8 mouse cellular contexts compared by ENCODE assay signal in genomic region chr4:141545071-141545742, GRCm38 (mm10). TPM values are rescaled to one million over a fixed set of nuclear protein-coding genes. Genes with fewer than 3 reads are reported as not detected.
DNase-seq lines count a peak whose midpoint lies in the region; ATAC-seq and TF ChIP-seq lines count a peak whose summit lies in the region.

No protein-coding gene starts in this region.

- H3K4me3 ChIP-seq in C2C12 (ENCODE audit: insufficient read depth, poor library complexity, severe bottlenecking) = peak overlapping the region; percentile 74
- H3K4me3 ChIP-seq in erythroblast, embryonic 14.5 days (replicated peaks) = peak overlapping the region; percentile 78
- peak overlapping the region; percentile 75 for H3K4me3 ChIP-seq in heart, embryonic 11.5 days (ENCODE audit: low read depth, low read length)
- peak overlapping the region; percentile 85 for H3K4me3 ChIP-seq in kidney, embryonic 16.5 days (ENCODE audit: low read length)
- peak overlapping the region; percentile 65 to 93 for H3K4me3 ChIP-seq in liver, embryonic 14.5 days (ENCODE audit: insufficient read depth in 1 of 2, low read depth in 2 of 2, low read length in 2 of 2)
- H3K4me3 ChIP-seq in testis, adult 2 months (ENCODE audit: control insufficient read depth, low read depth, low read length) = peak overlapping the region; percentile 97

- peak overlapping the region; percentile 100 for H3K27ac ChIP-seq in heart, embryonic 11.5 days (ENCODE audit: low read depth, low read length)
- peak overlapping the region; percentile 100 for H3K27ac ChIP-seq in kidney, embryonic 16.5 days (ENCODE audit: low read length)
- peak overlapping the region; percentile 76 for H3K27ac ChIP-seq in liver, embryonic 14.5 days
- H3K27ac ChIP-seq in testis, adult 2 months (ENCODE audit: control insufficient read depth, insufficient read depth, low read depth, low read length) = peak overlapping the region; percentile 96

- H3K4me2 ChIP-seq in heart, embryonic 11.5 days = peak overlapping the region; percentile 98
- peak overlapping the region; percentile 99 for H3K4me2 ChIP-seq in kidney, embryonic 16.5 days (replicated peaks; ENCODE audit: low read depth, low read length)
- H3K4me2 ChIP-seq in liver, embryonic 14.5 days (ENCODE audit: low read depth) = peak overlapping the region; percentile 100

- peak overlapping the region; percentile 100 for H3K9ac ChIP-seq in heart, embryonic 11.5 days (ENCODE audit: low read depth, low read length)
- peak overlapping the region; percentile 89 for H3K9ac ChIP-seq in kidney, embryonic 16.5 days (replicated peaks; ENCODE audit: low read length)
- H3K9ac ChIP-seq in liver, embryonic 14.5 days (replicated peaks) = peak overlapping the region; percentile 79

- 0 out of 2 replicates have a peak, but pooled peaks have one; percentile 12 for TF ChIP-seq POLR2A in brain, embryonic 14.5 days (IDR thresholded peaks at IDR 0.05; ENCODE audit: borderline replicate concordance, extremely low read depth, insufficient read depth, insufficient read length, poor library complexity, severe bottlenecking)
- peak; percentile 73 for TF ChIP-seq POLR2A in testis, adult 2 months (IDR thresholded peaks at IDR 0.05; ENCODE audit: control insufficient read depth, low read depth, low read length)

- H3K4me1 ChIP-seq in erythroblast, embryonic 14.5 days (ENCODE audit: control insufficient read depth) = peaks cover 44% of the 10 kb centered on the region
- no peaks in the 10 kb centered on the region; the same call in 1 of the 2 replicates for H3K4me1 ChIP-seq in heart, embryonic 11.5 days (ENCODE audit: control insufficient read depth, insufficient read depth, low read length)
- H3K4me1 ChIP-seq in kidney, embryonic 16.5 days (ENCODE audit: insufficient read depth, low read length) = peaks cover 4% of the 10 kb centered on the region; the same call in 1 of the 2 replicates
- H3K4me1 ChIP-seq in liver, embryonic 14.5 days (replicated peaks; ENCODE audit: control insufficient read depth in 2 of 2, insufficient read depth in 2 of 2, low read length in 1 of 2) = peaks cover 5 to 7% of the 10 kb centered on the region in 2 experiments
- H3K4me1 ChIP-seq in testis, adult 2 months (ENCODE audit: control insufficient read depth, insufficient read depth, low read length) = peaks cover 4% of the 10 kb centered on the region

- no peaks in the 10 kb centered on the region for H3K27me3 ChIP-seq in C2C12 (ENCODE audit: control insufficient read depth, insufficient read depth, insufficient read length)
- H3K27me3 ChIP-seq in erythroblast, embryonic 14.5 days (ENCODE audit: control insufficient read depth) = no peaks in the 10 kb centered on the region
- no peaks in the 10 kb centered on the region for H3K27me3 ChIP-seq in heart, embryonic 11.5 days (ENCODE audit: control insufficient read depth, insufficient read depth, low read length)
- no peaks in the 10 kb centered on the region for H3K27me3 ChIP-seq in kidney, embryonic 16.5 days (ENCODE audit: insufficient read depth, low read length)
- no peaks in the 10 kb centered on the region for H3K27me3 ChIP-seq in liver, embryonic 14.5 days (ENCODE audit: control insufficient read depth, insufficient read depth, low read length)
- no peaks in the 10 kb centered on the region for H3K27me3 ChIP-seq in testis, adult 2 months (ENCODE audit: control insufficient read depth, insufficient read depth, low read length)

- peak overlapping the region; percentile 94 for H3ac ChIP-seq in C2C12 (ENCODE audit: control insufficient read depth, insufficient read length, low read depth)

- no peaks in the 10 kb centered on the region for H3K36me3 ChIP-seq in C2C12 (ENCODE audit: control insufficient read depth, insufficient read depth)
- H3K36me3 ChIP-seq in erythroblast, embryonic 14.5 days (ENCODE audit: control insufficient read depth) = no peaks in the 10 kb centered on the region
- no peaks in the 10 kb centered on the region for H3K36me3 ChIP-seq in heart, embryonic 11.5 days (ENCODE audit: control insufficient read depth, insufficient read depth, low read length)
- H3K36me3 ChIP-seq in kidney, embryonic 16.5 days (ENCODE audit: insufficient read depth, low read length) = no peaks in the 10 kb centered on the region
- no peaks in the 10 kb centered on the region for H3K36me3 ChIP-seq in liver, embryonic 14.5 days (replicated peaks; ENCODE audit: control insufficient read depth, insufficient read depth, low read depth)
- no peaks in the 10 kb centered on the region for H3K36me3 ChIP-seq in testis, adult 2 months (ENCODE audit: control insufficient read depth, insufficient read depth, low read length)

- TF ChIP-seq EP300 in liver, embryonic 14.5 days (IDR thresholded peaks at IDR 0.05; ENCODE audit: low read depth) = no peak

- under 1% methylated on average over 44 of the region's 45 CpGs for whole genome bisulfite sequencing in heart, embryonic 11.5 days (ENCODE audit: insufficient replicate concordance)
- WGBS in kidney, embryonic 16.5 days = under 1% methylated on average over 45 of the region's 45 CpGs
- under 1% methylated on average over 45 of the region's 45 CpGs for WGBS in liver, embryonic 14.5 days (ENCODE audit: insufficient replicate concordance)

- H3K79me2 ChIP-seq in C2C12 (ENCODE audit: control insufficient read depth, insufficient read depth) = no peaks in the 10 kb centered on the region

- DNase-seq in brain, embryonic 14.5 days (ENCODE audit: low read depth) = peak; percentile 53
- peak in 1 of 3 experiments; percentile 35 for DNase-seq in liver, embryonic 14.5 days (ENCODE audit: low read depth in 3 of 3, low spot score in 3 of 3)
- DNase-seq in neural tube, embryonic 10.5 days (ENCODE audit: extremely low spot score, low spot score) = peak; percentile 68

- H3K79me3 ChIP-seq in C2C12 (ENCODE audit: low read depth) = no peaks in the 10 kb centered on the region

- peak; percentile 32 for ATAC-seq in heart, embryonic 11.5 days (replicated peaks; ENCODE audit: insufficient number of reproducible peaks, low FRiP score, low TSS enrichment)
- peak; percentile 56 for ATAC-seq in kidney, embryonic 16.5 days (ENCODE audit: low FRiP score, low TSS enrichment)
- peak; percentile 9 for ATAC-seq in liver, embryonic 14.5 days (ENCODE audit: insufficient read depth)

- no peak for TF ChIP-seq CTCF in C2C12 (IDR thresholded peaks at IDR 0.05; ENCODE audit: control insufficient read depth, insufficient read depth, insufficient read length)
- TF ChIP-seq CTCF in brain, embryonic 14.5 days (IDR thresholded peaks at IDR 0.05; ENCODE audit: borderline replicate concordance, extremely low read depth, insufficient read depth, insufficient read length) = no peak
- no peak for TF ChIP-seq CTCF in liver, embryonic 14.5 days (IDR thresholded peaks at IDR 0.05; ENCODE audit: low read depth)
- TF ChIP-seq CTCF in testis, adult 2 months (IDR thresholded peaks at IDR 0.05; ENCODE audit: control insufficient read depth, insufficient read depth, insufficient replicate concordance, low read depth, low read length) = no peak

- no peaks in the 10 kb centered on the region for H3K9me3 ChIP-seq in erythroblast, embryonic 14.5 days (ENCODE audit: control insufficient read depth, low read length)
- no peaks in the 10 kb centered on the region for H3K9me3 ChIP-seq in heart, embryonic 11.5 days (replicated peaks; ENCODE audit: control insufficient read depth, low read length)
- H3K9me3 ChIP-seq in kidney, embryonic 16.5 days (ENCODE audit: low read length) = no peaks in the 10 kb centered on the region
- no peaks in the 10 kb centered on the region for H3K9me3 ChIP-seq in liver, embryonic 14.5 days (ENCODE audit: control insufficient read depth, low read length)

TF ChIP-seq in C2C12, 6 proteins besides CTCF, POLR2A, EP300 and RAD21:
- TF ChIP-seq CEBPB (IDR thresholded peaks at IDR 0.05; ENCODE audit: low read depth) = no peak
TF ChIP-seq in C2C12: peak in this region for 0.

RNA-seq across cellular contexts. Expression of gene Spen, which starts 6.8 kb away (rescaled TPM):
- 12.1 TPM for polyA plus RNA-seq in C2C12 (2012; fragmentation: generic; extraction: Trizol)
- polyA plus RNA-seq in brain, embryonic 14.5 days (2012; rRNA removed) = 9.9 and 32.7 TPM in 2 replicates
- 25.6 and 25.7 TPM in 2 replicates for polyA plus RNA-seq in erythroblast, embryonic 14.5 days (2012)
- polyA plus RNA-seq in heart, embryonic 11.5 days (2014; fragmentation: Nextera tagmentation; extraction: Ambion mirVana) = 7.5 TPM in 2 replicates
- 9.3 and 10.5 TPM in 2 replicates for polyA plus RNA-seq in kidney, embryonic 16.5 days (2015; fragmentation: Nextera tagmentation; extraction: Ambion mirVana)
- polyA plus RNA-seq in liver, embryonic 14.5 days (2012; rRNA removed) = 2.5 and 4.0 TPM in 2 replicates
- 3.4 and 3.8 TPM in 2 replicates for polyA plus RNA-seq in liver, embryonic 14.5 days (2014; fragmentation: Nextera tagmentation; extraction: Ambion mirVana)
- 16.9 and 20.1 TPM in 2 replicates for polyA plus RNA-seq in testis, adult 2 months (2012; rRNA removed)
